Mouse (Mus musculus) central nervous system, embryonic 14 days (tissue): Measurements from ENCODE around the gene Syce1l. TPM values are rescaled to one million over a fixed set of nuclear protein-coding genes. Genes with fewer than 3 reads are reported as not detected.

Experiments used
- polyA plus RNA-seq: library from polyadenylated mRNA; depleted of rRNA; stranded (reverse); fragments of >200 nt; gene quantifications from 2 replicates; pipeline ENCODE4 v1.2.3, GENCODE M21; 2012; rRNA removed

Gene Syce1l
- 0.14 and 0.75 TPM in 2 replicates for polyA plus RNA-seq

GRCm38 (mm10) chr8:113642926-113643325 is at the start of gene Syce1l:
TSS of gene Syce1l (plus strand) at chr8:113643213.

DNA sequence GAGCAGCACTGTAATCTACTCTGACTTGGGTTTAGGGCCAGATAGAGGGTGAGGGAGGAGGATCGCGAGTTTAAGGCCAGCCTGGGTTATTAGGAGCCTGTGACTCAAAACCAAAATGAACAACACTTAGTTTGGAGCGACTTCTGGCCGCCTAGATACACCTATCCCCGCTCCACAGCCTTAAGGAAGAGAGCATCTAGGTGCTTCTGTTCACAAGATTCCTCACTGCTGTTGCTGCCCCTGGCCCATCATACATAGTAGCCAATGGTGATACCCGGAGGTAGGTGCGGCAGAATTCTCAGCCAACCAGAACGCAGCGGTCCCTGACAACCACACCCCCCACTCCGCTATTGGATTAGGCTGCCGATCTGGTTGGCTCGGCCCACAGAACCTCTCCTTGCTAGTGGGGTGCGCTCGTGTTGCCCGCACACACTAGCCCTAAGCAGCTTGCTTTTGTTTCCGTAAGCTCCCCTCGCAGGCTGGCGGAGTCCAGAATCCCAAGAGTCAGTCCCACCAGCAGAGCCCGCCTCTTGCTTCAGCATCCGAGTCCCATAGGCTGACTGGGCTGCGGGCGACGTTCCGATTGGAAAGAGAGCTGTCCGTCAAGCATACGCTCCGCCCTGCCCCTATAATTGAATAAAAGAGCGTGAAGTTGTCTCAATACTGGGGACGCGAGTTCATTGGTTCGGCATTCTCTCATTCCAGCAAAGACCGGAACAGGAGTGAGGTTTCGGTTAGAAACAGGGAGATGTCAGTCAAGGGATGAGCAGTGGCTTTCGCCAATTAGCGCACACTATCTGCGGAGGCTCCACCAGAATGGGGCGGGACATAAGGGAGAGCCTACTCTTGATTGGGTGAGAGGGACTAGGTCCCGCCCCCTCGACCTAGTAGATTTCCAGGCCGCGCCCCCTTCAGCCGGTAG is 8.1 kb upstream of the Syce1l start, which contains the start of gene Mon1b:
Gene Mon1b, plus strand, starts transcription at position 918 of the 922 bp plus-strand sequence.

Other genes with a start within 250 kb of the Syce1l start
- 6.9 and 7.3 TPM in 2 replicates for gene Mon1b, start 7.6 kb upstream of the Syce1l start, polyA plus RNA-seq
- 6.8 and 12.9 TPM in 2 replicates for gene Adamts18, start 205.5 kb downstream of the Syce1l start, polyA plus RNA-seq